Mouse (Mus musculus) heart, postnatal 0 days (tissue): ENCODE data around the gene Pitx3.

ENCODE experiments used
- CTCF ChIP-seq: IDR thresholded peaks from 2 replicates; pipeline ENCODE4 v1.5.1; 2016; ENCODE audit warnings: antibody characterized with exemption, control low read depth, low read depth
- EP300 ChIP-seq: IDR thresholded peaks from 2 replicates; pipeline ENCODE4 v1.6.1; 2016; ENCODE audit warnings: antibody characterized with exemption, low read depth

DNA sequence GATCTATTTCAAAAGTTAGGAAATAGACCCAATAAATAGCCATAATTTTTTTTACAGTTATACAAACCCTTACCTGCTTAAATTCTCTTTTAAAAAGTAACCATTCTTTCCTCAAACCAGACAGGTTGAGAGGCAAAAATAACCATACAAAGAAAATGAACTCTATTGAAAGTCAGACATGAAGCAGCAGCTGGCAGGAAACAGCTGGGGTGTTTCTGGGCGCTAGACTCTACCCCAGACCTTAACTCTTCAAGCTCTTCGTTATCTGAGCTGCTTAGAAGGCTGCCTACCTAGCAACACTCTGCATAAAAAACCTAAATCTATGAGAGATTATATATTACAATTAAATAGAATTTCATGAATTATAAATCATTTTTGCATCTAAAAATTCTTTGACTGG lies 39.1 kb upstream of the Pitx3 start:
- TF ChIP-seq CTCF (no peak), EP300 (no peak)
